Mouse (Mus musculus) bone marrow macrophage, adult 2 months (primary cell): Measurements from ENCODE around the gene Plppr2. TPM values are rescaled to one million over a fixed set of nuclear protein-coding genes. Genes with fewer than 3 reads are reported as not detected.

ENCODE experiments used
- H3K27ac ChIP-seq: 2 replicates; pipeline ENCODE4 v1.5.1; 2012; ENCODE audit warnings: low read depth, low read length; ENCODE audit not compliant: insufficient read depth
- H3K4me1 ChIP-seq: 2 replicates; pipeline ENCODE4 v1.6.1; 2012; ENCODE audit warnings: low read length; ENCODE audit not compliant: control insufficient read depth, insufficient read depth
- H3K4me3 ChIP-seq: 2 replicates; pipeline ENCODE4 v1.5.1; 2012; ENCODE audit warnings: mild to moderate bottlenecking, low read length, moderate library complexity; ENCODE audit not compliant: insufficient read depth
- CTCF ChIP-seq: IDR thresholded peaks from 2 replicates; pipeline ENCODE4 v1.5.1; 2012; ENCODE audit warnings: low read depth, mild to moderate bottlenecking, low read length, moderate library complexity
- POLR2A ChIP-seq: IDR thresholded peaks from 2 replicates; pipeline ENCODE4 v1.6.1; 2012; ENCODE audit warnings: mild to moderate bottlenecking, low read depth, low read length, borderline replicate concordance
- polyA plus RNA-seq: library from polyadenylated mRNA; stranded (reverse); fragments of >200 nt; gene quantifications from 2 replicates; pipeline ENCODE4 v1.2.4, GENCODE M21; 2012; ENCODE audit not compliant: missing spikeins, insufficient read depth, insufficient read length

The Plppr2 gene
- polyA plus RNA-seq, 1 experiment = 5.8 TPM

DNA sequence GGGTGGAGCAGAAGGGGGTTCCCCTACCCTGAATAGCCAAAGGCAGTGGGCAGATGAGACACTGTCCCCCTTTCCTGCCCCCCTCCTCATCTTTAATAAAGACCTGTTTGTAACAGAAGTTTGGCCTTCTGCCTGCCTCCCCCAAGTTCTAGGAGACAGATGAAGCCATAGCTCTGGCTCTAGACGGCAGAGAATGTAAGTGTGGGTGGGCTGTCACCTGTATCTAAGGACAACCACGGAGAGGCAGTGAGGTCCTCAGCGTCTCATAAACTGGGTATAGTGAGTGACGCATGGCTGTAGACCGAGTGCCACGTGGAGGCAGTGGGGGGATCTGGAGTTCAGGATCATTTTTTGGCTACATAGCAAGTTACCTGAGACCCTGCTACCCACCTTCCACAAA lies 12.0 kb downstream of the Plppr2 start:
- no peak overlapping the region for H3K4me3 ChIP-seq
- TF ChIP-seq CTCF (no peak), POLR2A (no peak)
- H3K27ac ChIP-seq = no peak overlapping the region
- no peaks in the 10 kb centered on the region for H3K4me1 ChIP-seq

DNA sequence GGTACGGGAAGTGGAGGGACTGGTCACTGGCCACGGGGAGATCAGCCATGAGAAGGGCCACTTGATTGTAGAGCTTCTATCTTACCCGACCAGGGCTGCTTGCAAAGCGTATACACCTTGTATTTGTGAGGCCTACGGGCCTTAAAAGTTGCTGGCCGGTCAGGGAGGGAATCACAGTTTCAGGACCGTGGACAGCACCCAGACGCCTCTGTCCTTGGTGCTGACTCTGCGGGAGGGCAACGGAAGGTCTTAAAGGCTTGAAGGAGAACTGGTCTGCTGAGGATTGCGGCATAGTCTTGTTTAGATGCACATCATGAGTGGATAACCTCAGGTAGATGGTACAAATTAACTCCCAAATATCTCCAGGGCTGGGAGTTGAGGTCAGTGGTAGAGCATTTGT lies 13.5 kb downstream of the Plppr2 start:
- TF ChIP-seq CTCF (no peak), POLR2A (no peak)
- no peak overlapping the region for H3K27ac ChIP-seq
- no peak overlapping the region for H3K4me3 ChIP-seq
- H3K4me1 ChIP-seq = peaks cover 4% of the 10 kb centered on the region

DNA sequence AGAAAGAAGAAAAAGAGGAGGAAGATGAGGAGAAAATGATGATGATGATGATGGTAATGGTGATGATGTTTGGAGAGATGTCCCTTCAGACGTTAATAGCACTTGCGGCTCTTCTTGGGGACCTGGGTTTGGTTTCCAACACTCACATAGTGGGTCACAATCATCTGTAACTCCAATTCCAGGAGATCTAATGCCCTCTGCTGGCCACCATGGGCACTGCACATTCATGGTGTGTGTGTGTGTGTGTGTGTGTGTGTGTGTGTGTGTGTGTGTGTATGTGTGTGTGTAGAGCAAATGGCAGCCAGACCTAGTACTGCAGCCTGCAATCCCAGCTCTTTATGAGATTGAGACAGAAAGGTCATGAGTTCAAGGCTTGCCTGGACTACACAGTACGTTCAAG lies 15.1 kb downstream of the Plppr2 start:
- Histone ChIP-seq H3K4me3 (no peak overlapping the region), H3K27ac (no peak overlapping the region), H3K4me1 (peaks cover 4% of the 10 kb centered on the region)
- TF ChIP-seq CTCF (no peak), POLR2A (no peak)

GRCm38 (mm10) chr9:21953600-21953999 lies 16.8 kb downstream of the Plppr2 start:
- Histone ChIP-seq H3K4me1 (peaks cover 4% of the 10 kb centered on the region), H3K27ac (no peak overlapping the region), H3K4me3 (no peak overlapping the region)
- TF ChIP-seq CTCF = no peak
- TF ChIP-seq POLR2A = no peak

- no peak overlapping the region for H3K27ac ChIP-seq
- H3K4me1 ChIP-seq = peaks cover 4% of the 10 kb centered on the region
- TF ChIP-seq POLR2A (no peak), CTCF (no peak)
- no peak overlapping the region for H3K4me3 ChIP-seq
These were observed 17.8 kb downstream of the Plppr2 start for GRCm38 (mm10) chr9:21954635-21955034.

DNA sequence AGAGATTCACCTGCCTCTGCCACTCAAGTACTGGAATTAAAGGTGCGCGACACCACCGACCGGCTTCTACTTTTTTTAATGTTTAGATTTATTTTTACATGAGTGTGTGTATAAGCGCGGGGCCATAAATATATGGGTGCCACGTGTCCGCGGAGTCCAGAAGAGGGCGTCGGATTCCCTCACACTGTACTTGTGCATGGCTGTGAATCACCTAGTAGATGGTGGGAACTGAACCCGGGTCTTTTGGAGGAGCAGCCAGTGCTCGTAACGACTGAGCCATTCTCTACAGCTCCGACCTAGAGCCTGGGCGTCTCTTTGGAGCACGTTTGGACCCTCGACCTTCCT lies 18.4 kb downstream of the Plppr2 start:
- peaks cover 4% of the 10 kb centered on the region for H3K4me1 ChIP-seq
- peak overlapping the region; percentile 69 for H3K4me3 ChIP-seq
- H3K27ac ChIP-seq = peak overlapping the region; percentile 73
- TF ChIP-seq POLR2A (no peak), CTCF (peak; percentile 61)

- TF ChIP-seq CTCF (no peak), POLR2A (no peak)
- peaks cover 4% of the 10 kb centered on the region for H3K4me1 ChIP-seq
- peak within 1 kb of the TSS; percentile 69 for H3K4me3 ChIP-seq
- peak within 1 kb of the TSS; percentile 73 for H3K27ac ChIP-seq
These were observed 18.9 kb downstream of the Plppr2 start, which contains the start of gene Swsap1 for GRCm38 (mm10) chr9:21955570-21956281. TSS of gene Swsap1 (plus strand) at chr9:21955755.

DNA sequence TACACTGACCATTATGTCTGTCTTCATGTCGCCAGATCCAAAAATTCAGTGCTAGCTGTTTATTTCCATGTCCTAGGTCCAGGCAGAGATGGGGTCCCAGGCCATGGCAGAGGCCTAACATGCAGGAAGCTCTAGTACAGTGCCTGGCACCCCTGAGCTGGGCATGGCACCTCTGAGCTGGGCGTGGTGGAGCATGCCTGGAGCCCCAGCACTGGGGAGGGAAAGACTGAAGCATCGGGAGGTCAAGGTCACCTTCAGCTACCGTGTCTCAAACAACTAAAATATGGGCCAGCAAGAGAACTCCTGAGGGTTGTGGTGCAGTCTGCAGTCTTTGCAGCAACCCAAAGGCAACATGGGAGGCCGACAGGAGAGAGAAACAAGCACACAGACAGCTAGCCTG lies 21.5 kb downstream of the Plppr2 start:
- Histone ChIP-seq H3K4me1 (peaks cover 4% of the 10 kb centered on the region), H3K4me3 (no peak overlapping the region), H3K27ac (no peak overlapping the region)
- no peak for TF ChIP-seq POLR2A
- TF ChIP-seq CTCF = no peak

GRCm38 (mm10) chr9:21959244-21959643 lies 22.4 kb downstream of the Plppr2 start:
- Histone ChIP-seq H3K27ac (no peak overlapping the region), H3K4me3 (no peak overlapping the region), H3K4me1 (peaks cover 7% of the 10 kb centered on the region)
- TF ChIP-seq CTCF (no peak), POLR2A (no peak)

- H3K4me3 ChIP-seq = no peak overlapping the region
- TF ChIP-seq CTCF (no peak), POLR2A (no peak)
- H3K4me1 ChIP-seq = peaks cover 3% of the 10 kb centered on the region; the same call in 1 of the 2 replicates
- no peak overlapping the region for H3K27ac ChIP-seq
These were observed 23.3 kb downstream of the Plppr2 start for GRCm38 (mm10) chr9:21960135-21960534.
